Mouse (Mus musculus) layer of hippocampus, adult 9-11 months (tissue): ENCODE measurements at regions not wholly inside any gene's neighbourhood (a gene's known extent, or its start where the extent isn't known, plus 50 kb on each side); places are given as distances from the start of the nearest gene placed in this dataset.

Experiments
- DNase-seq: peaks from one replicate; pipeline ENCODE4 v3.0.0; 2022

GRCm38 (mm10) chr11:112649298-112649697 lies 132.7 kb upstream of the Sox9 start:
- DNase-seq: no peak

- no peak for DNase-seq
Measured at GRCm38 (mm10) chr11:112657410-112658159, 124.4 kb upstream of the Sox9 start.

DNA sequence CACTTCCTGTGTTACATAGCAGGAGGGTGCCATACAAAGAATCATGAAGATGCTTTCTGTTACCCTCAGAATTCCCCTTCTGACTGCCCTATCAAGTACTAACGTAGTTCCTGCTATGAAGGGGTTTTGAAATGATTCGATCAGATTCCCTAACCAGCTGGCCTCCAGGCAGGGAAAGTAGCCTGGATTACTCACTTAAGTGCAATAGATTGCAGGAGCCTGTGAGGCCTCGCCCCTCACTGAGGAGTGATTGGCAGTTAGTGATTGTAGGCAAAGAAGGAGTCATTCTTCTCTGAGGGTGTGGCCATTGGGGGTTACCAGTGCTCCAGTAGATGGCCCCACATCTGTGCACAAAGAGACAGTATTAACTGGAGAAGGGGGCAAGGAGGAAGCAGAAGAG lies 122.1 kb upstream of the Sox9 start:
- no peak for DNase-seq

DNA sequence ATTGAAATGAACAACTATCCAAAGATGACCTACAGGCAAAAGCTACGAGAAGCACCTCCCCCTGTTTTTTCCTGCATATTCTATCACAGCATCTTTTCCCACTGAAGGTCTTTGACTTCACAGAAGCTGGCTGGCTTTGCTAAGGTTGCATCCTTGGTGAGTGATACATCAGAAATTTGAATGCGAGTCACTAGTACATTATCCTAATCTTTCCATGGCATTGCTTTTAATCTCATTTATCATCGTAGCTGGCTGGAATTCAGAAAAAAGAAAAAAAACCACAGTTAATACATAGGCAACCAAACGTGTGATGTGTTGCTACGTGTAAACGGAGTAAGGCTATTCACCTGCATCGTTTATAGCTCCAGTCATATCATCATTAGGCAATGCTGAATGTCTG lies 120.6 kb upstream of the Sox9 start:
- DNase-seq: no peak

DNA sequence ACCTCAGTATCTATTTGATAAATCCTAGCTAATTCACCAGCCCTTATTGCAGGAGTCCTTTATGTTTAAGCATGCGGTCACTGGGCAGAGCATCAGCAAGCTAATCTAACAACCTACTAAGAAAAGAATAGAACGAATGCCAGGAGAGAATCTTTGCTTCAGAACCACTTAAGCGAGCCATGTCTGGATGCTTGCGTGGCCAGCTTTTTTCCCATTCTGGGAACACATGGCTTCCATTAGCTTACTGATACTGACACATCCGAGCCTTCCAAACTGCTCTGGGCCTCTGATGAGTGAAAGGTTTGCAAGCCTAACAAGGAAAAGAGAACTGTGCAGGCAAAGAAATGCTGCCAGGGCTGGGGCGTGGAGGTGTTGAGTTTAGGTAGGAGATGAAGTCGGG lies 114.7 kb upstream of the Sox9 start:
- DNase-seq: no peak

- no peak for DNase-seq
Measured at GRCm38 (mm10) chr11:112672086-112672485, 109.9 kb upstream of the Sox9 start.

- no peak for DNase-seq
Measured at GRCm38 (mm10) chr11:112690047-112690446, 92.0 kb upstream of the Sox9 start.

GRCm38 (mm10) chr11:112706091-112706490 lies 75.9 kb upstream of the Sox9 start:
- DNase-seq: no peak

- DNase-seq: no peak
Measured at GRCm38 (mm10) chr11:112708119-112708730, 73.8 kb upstream of the Sox9 start.

DNA sequence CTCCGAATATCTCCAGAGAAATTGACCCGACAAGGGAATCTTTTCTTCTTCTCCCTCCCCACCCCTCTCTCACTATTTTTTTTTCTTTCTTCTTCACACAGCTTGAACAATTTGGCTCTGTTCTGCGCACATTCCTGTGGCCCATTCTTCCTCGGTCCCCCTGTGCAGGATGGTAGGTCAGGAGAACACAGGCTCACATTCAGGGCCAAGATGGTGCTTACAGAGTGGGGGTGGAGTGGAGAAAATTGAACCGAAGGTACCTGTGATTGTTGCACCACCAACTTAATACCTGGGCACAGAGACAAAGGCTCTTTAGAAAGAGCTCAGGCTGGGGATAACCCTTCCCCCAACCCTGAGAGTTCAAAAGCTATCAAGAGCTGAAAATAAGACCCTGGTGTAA lies 70.4 kb upstream of the Sox9 start:
- DNase-seq: no peak

DNA sequence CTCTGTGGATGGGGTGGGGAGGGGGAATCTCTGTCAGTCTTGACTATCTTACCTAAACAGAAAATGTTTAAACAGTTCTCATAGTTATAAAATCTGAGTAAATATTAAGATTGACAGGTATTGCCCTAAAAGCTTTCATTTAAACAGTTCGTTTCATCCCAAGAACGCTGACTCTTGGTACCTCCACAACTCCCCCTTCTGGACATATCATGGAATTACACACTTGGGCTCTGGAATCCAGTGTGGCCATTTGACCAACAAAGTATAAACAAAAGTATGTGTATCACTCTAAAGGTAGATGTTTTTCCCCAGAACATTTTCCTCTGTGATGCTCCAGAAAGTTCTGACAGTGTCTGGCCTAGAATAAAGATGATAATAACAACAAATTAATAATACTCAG lies 63.5 kb upstream of the Sox9 start:
- DNase-seq: no peak

- no peak for DNase-seq
Measured at GRCm38 (mm10) chr11:112720652-112721051, 61.4 kb upstream of the Sox9 start.

- no peak for DNase-seq
Measured at GRCm38 (mm10) chr11:112722936-112723335, 59.1 kb upstream of the Sox9 start.

DNA sequence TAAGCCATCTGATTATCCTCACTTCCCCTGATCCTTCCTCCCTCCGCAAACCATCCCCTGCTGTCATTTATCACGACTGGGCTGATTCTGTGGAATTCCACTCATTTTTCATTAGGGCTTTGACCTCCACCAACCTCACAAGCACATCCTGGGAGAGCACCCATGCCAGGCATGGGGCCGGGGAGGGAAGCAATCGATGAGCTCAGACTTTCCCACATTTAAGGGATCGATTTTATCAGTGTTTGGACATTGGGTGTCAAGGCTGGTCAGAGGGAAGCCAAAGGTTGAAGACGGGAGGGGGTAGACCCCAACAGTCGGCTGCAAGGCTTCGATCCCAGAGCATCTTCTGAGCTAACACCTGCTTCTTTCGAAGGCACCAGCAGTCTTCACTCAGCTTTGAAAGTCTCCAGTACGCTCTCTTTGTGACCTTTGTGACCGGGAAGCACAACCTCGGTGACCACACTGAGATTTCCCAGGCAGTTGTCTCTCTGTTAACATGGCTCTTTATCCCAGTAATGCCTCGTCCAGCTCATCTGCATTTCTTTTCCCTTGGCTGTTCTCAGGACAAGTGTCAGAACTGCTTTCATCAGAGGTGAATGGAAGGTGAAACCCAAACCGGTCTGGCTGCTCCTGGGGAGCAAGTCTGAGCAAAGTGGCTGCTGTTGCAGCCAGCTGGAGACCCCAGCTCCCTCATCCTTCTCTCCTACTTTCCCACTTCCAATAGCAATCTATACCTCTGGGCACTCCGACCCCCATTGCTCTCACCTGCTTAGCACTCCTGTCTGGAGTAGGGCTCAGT lies 53.7 kb upstream of the Sox9 start:
- no peak for DNase-seq
